Mouse (Mus musculus) liver, embryonic 14.5 days (tissue): ENCODE results near the gene Gab1. TPM values are rescaled to one million over a fixed set of nuclear protein-coding genes. Genes with fewer than 3 reads are reported as not detected.

Source experiments
- ATAC-seq: fragments of 200-750 bp; cut with Nextera tagmentation; 2 replicates; pipeline ENCODE4 v1.8.0; 2017; ENCODE audit warnings: moderate number of reproducible peaks, mild to moderate bottlenecking, moderate library complexity; ENCODE audit not compliant: insufficient read depth
- DNase-seq, 3 experiments: peaks; one replicate each; pipeline ENCODE4 v3.0.0-alpha.2; 2012 to 2013; ENCODE audit warnings: low read depth in 3 of 3, low spot score in 3 of 3
- H3K27ac ChIP-seq: fragments of 300-500 bp; sonication (generic); 2 replicates; pipeline ENCODE4 v1.5.1; 2014; ENCODE audit warnings: moderate library complexity, mild to moderate bottlenecking, control low read depth, inconsistent platforms
- H3K27me3 ChIP-seq: fragments of 300-500 bp; sonication (generic); 2 replicates; pipeline ENCODE4 v1.6.1; 2014; ENCODE audit warnings: mild to moderate bottlenecking, low read length, moderate library complexity; ENCODE audit not compliant: control insufficient read depth, insufficient read depth
- H3K36me3 ChIP-seq: fragments of 300-500 bp; sonication (generic); replicated peaks from 2 replicates; pipeline ENCODE4 v1.6.1; 2014; ENCODE audit warnings: low read depth; ENCODE audit not compliant: control insufficient read depth, insufficient read depth
- H3K4me1 ChIP-seq, 2 experiments: fragments of 200-500 bp in 1 of 2; fragments of 300-500 bp in 1 of 2; sonication (generic) in 1 of 2; replicated peaks; 2 replicates each; pipeline ENCODE4 v1.6.1; 2012 to 2014; ENCODE audit warnings: antibody characterized with exemption in 1 of 2, inconsistent platforms in 1 of 2, low read length in 1 of 2; ENCODE audit not compliant: control insufficient read depth in 2 of 2, insufficient read depth in 2 of 2
- H3K4me2 ChIP-seq: fragments of 300-500 bp; sonication (generic); 2 replicates; pipeline ENCODE4 v1.6.1; 2014; ENCODE audit warnings: low read depth, mild to moderate bottlenecking, control low read depth, moderate library complexity
- H3K4me3 ChIP-seq, 2 experiments: fragments of 200-500 bp in 1 of 2; fragments of 300-500 bp in 1 of 2; sonication (generic) in 1 of 2; 2 replicates each; pipeline ENCODE4 v1.5.1; 2012 to 2014; ENCODE audit warnings: low read depth in 2 of 2, low read length in 2 of 2, mild to moderate bottlenecking in 2 of 2, control low read depth in 1 of 2, inconsistent platforms in 1 of 2, moderate library complexity in 1 of 2; ENCODE audit not compliant: insufficient read depth in 1 of 2
- H3K9ac ChIP-seq: fragments of 300-500 bp; sonication (generic); replicated peaks from 2 replicates; pipeline ENCODE4 v1.6.1; 2014; ENCODE audit warnings: mild to moderate bottlenecking, control low read depth, moderate library complexity
- H3K9me3 ChIP-seq: fragments of 300-500 bp; sonication (generic); 2 replicates; pipeline ENCODE4 v1.6.1; 2016; ENCODE audit warnings: low read length, mixed read lengths; ENCODE audit not compliant: control insufficient read depth
- CTCF ChIP-seq: IDR thresholded peaks from 2 replicates; pipeline ENCODE4 v1.5.1; 2016; ENCODE audit warnings: antibody characterized with exemption, low read depth, control low read depth
- EP300 ChIP-seq: IDR thresholded peaks from 2 replicates; pipeline ENCODE4 v1.6.1; 2016; ENCODE audit warnings: antibody characterized with exemption, low read depth
- WGBS: fragments of 180-500 bp; shearing (Covaris S2); extraction: QIAGEN DNeasy Blood & Tissue Kit; methylation state at CpG from one replicate; pipeline ENCODE4 v1.1.7; 2014; ENCODE audit not compliant: insufficient replicate concordance; 5-methylcytosine and 5-hydroxymethylcytosine counted together
- polyA plus RNA-seq, 2 experiments: library from polyadenylated mRNA; depleted of rRNA in 1 of 2; stranded (reverse) in 1 of 2; unstranded in 1 of 2; fragments of >200 nt; fragmentation: Nextera tagmentation in 1 of 2; extraction: Ambion mirVana in 1 of 2; gene quantifications; 2 replicates each; pipeline versions ENCODE4 v1.2.1 to v1.2.3; 2012 to 2014

Gab1 gene
- polyA plus RNA-seq, 2 experiments = 7.8 to 10.3 TPM

DNA sequence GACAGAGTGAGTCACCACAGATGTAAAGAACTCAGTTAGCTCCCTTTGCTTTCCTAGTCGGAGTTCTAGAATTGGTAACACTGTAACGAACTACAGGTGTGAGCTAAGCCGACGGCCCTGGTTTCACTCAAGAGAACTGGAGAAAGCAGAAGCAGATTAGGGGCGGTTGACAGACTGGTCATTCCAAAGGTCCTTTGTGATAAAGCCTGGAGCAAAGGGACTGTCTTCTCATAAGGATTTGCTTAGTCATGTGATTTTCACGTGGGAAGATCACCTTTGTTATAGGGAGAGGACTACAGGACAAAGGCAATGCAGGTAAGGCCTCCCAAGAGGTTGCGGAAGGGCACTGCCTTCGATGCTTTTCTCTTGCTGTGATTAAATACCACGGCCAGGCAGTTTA is 22.0 kb upstream of the Gab1 start:
- DNase-seq (no peak), ATAC-seq (no peak)
- no peak overlapping the region for H3K27ac ChIP-seq
- WGBS = 62% methylated on average over 9 of the region's 9 CpGs
- H3K4me3 ChIP-seq = no peak overlapping the region
- H3K9me3 ChIP-seq = no peaks in the 10 kb centered on the region
- H3K27me3 ChIP-seq = no peaks in the 10 kb centered on the region
- no peak for TF ChIP-seq EP300
- TF ChIP-seq CTCF = no peak
- H3K4me2 ChIP-seq = no peak overlapping the region
- H3K36me3 ChIP-seq = no peaks in the 10 kb centered on the region
- H3K9ac ChIP-seq = no peak overlapping the region
- H3K4me1 ChIP-seq = no peaks in the 10 kb centered on the region

DNA sequence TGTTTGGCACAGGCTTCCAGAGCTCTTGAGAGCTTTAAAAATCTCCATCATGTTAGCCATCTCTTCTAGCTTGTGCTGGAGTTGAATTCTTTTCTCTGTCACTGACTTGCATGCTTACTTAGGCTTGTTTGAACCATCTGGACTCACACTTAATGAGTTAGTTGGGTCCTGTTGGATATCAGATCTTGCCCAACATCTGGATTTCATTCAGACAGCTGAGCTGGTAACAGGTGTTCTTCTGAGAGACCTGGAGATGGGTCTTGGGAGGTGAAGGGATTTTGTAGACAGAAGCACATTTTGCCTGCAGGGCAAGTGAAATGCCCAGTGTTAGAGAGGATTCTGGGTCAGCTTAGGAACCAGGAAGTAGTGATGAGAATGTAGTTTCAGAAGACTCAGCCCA is 19.0 kb upstream of the Gab1 start:
- H3K4me3 ChIP-seq = no peak overlapping the region
- H3K27ac ChIP-seq = no peak overlapping the region
- no peaks in the 10 kb centered on the region for H3K9me3 ChIP-seq
- ATAC-seq (no peak), DNase-seq (no peak)
- H3K9ac ChIP-seq = no peak overlapping the region
- no peak for TF ChIP-seq CTCF
- TF ChIP-seq EP300 = no peak
- H3K4me2 ChIP-seq = no peak overlapping the region
- H3K27me3 ChIP-seq = no peaks in the 10 kb centered on the region
- H3K4me1 ChIP-seq = no peaks in the 10 kb centered on the region
- H3K36me3 ChIP-seq = no peaks in the 10 kb centered on the region

DNA sequence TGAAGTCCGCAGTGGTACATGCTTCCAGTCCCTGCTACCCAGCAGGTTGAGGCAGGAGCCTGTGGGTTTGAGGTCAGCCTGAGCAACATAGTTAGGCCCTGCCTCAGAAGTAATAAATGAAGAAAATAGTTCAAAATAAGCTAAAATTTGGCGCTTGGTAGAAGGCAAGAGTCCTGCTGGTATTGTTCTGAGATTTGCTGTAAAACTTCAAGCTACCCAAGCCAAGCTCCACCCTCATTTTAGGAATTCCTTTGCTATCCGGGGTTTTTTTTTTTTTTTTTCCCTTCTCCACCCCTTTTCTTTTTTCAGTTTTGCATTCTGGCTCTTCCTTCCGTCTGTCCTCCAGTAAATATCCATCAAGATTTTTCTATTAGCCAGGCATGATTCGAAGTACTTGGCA is 15.7 kb upstream of the Gab1 start:
- Histone ChIP-seq H3K36me3 (no peaks in the 10 kb centered on the region), H3K9me3 (no peaks in the 10 kb centered on the region), H3K4me2 (no peak overlapping the region), H3K4me3 (no peak overlapping the region), H3K9ac (no peak overlapping the region), H3K4me1 (peaks cover 0 to 5% of the 10 kb centered on the region in 2 experiments; a peak in 2 of 4 replicates), H3K27me3 (no peaks in the 10 kb centered on the region), H3K27ac (no peak overlapping the region)
- 72% methylated on average over 5 of the region's 5 CpGs for WGBS
- TF ChIP-seq EP300 (no peak), CTCF (no peak)
- ATAC-seq (no peak), DNase-seq (no peak)

DNA sequence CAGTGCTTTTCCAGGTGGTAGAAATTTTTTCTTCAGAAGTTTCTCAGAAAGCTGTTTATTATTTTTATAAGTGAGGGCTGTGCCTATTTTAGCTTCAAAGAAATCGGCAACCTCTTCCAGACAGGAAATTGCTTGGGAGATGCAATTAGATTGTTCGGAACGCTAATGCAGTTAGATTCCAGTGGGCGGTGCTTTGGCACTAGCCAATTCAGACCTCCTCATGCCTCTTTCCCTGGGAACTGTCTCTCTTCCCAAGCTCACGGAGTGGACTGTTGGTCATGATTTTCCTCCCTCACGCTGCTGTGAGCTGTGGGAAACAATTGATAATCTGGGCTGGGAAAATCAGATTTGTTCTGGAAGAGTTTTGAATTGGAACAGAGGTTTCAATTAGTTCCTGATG is 15.1 kb upstream of the Gab1 start:
- Histone ChIP-seq H3K27ac (no peak overlapping the region), H3K4me2 (no peak overlapping the region), H3K36me3 (no peaks in the 10 kb centered on the region), H3K27me3 (no peaks in the 10 kb centered on the region), H3K9me3 (no peaks in the 10 kb centered on the region), H3K9ac (no peak overlapping the region), H3K4me1 (peaks cover 3 to 9% of the 10 kb centered on the region in 2 experiments; a peak in 2 of 4 replicates), H3K4me3 (no peak overlapping the region)
- DNase-seq (no peak), ATAC-seq (no peak)
- 34% methylated on average over 6 of the region's 6 CpGs for WGBS
- no peak for TF ChIP-seq EP300

DNA sequence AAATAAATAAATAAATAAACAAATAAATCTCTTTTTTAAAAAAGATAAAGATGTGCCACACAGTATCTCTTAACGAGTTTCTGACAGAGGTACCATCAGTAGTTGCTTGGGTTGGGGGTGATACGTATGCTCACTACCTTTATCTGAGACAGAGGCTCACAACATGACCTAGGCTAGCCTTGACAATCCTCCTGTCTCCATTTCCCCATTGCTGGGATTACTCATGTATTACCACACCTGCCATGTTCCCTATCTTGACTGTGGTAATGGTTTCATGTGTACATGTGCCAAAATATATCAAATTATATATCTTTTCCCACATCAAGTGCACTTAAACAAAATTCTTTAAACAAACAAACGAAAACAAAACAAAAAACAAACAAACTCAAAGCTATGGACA is 14.2 kb upstream of the Gab1 start:
- no peak overlapping the region for H3K27ac ChIP-seq
- H3K27me3 ChIP-seq = no peaks in the 10 kb centered on the region
- H3K9me3 ChIP-seq = no peaks in the 10 kb centered on the region
- TF ChIP-seq CTCF = no peak
- TF ChIP-seq EP300 = no peak
- ATAC-seq (no peak), DNase-seq (no peak)
- H3K4me3 ChIP-seq = no peak overlapping the region
- H3K36me3 ChIP-seq = no peaks in the 10 kb centered on the region
- H3K4me2 ChIP-seq = no peak overlapping the region
- 52% methylated on average over 3 of the region's 3 CpGs for WGBS
- H3K4me1 ChIP-seq = peaks cover 3 to 9% of the 10 kb centered on the region in 2 experiments; a peak in 2 of 4 replicates
- H3K9ac ChIP-seq = no peak overlapping the region
